Mouse (Mus musculus): Measurements from ENCODE around the gene Nppb. TPM values are rescaled to one million over a fixed set of nuclear protein-coding genes. Genes with fewer than 3 reads are reported as not detected.

The Nppb gene
- polyA plus RNA-seq, 1 experiment from 2014 or later = 0.20 TPM

- WGBS = 60% methylated on average over 17 of the region's 17 CpGs
- Histone ChIP-seq H3K9me3 (ENCODE audit: control insufficient read depth, low read length) (no peaks in the 10 kb centered on the region), H3K9ac (ENCODE audit: low read depth, low read length) (no peak overlapping the region), H3K4me3 (ENCODE audit: low read length) (no peak overlapping the region), H3K27me3 (replicated peaks; ENCODE audit: control insufficient read depth, insufficient read depth, low read length) (no peaks in the 10 kb centered on the region), H3K36me3 (ENCODE audit: control insufficient read depth, insufficient read depth, low read length) (peaks cover 21% of the 10 kb centered on the region), H3K27ac (ENCODE audit: low read depth, low read length) (peak overlapping the region; percentile 26; the same call in 1 of the 2 replicates), H3K4me1 (ENCODE audit: control insufficient read depth, insufficient read depth, low read depth, low read length) (peaks cover 20% of the 10 kb centered on the region), H3K4me2 (ENCODE audit: low read length) (no peak overlapping the region)
- peak; percentile 27; the same call in 1 of the 2 replicates for ATAC-seq
These were observed 15.6 kb downstream of the Nppb start for GRCm38 (mm10) chr4:148001013-148001789.

DNA sequence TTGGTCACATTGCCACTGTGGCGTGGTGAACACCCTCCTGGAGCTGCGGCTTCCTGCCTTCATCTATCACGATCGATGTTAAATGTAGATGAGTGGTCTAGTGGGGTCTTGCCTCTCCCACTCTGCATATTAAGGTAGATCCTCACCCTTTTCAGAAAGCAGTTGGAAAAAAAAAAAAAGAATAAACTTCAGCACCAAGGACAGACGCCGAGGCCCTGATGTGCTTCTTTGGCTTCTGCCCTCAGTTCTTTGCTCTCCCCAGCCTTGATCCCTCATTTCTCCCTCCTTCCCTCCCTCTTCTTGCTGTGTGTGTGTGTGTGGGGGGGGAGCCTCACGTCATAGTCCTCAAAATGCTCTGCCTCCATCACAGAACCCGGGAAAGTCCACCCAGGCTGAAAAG, 16.3 kb downstream of the Nppb start:
- H3K27ac ChIP-seq (ENCODE audit: low read depth, low read length) = no peak overlapping the region
- peak; percentile 22; the same call in 1 of the 2 replicates for ATAC-seq
- H3K36me3 ChIP-seq (ENCODE audit: control insufficient read depth, insufficient read depth, low read length) = peaks cover 27% of the 10 kb centered on the region
- H3K4me1 ChIP-seq (ENCODE audit: control insufficient read depth, insufficient read depth, low read depth, low read length) = peaks cover 20% of the 10 kb centered on the region
- no peak overlapping the region for H3K4me3 ChIP-seq (ENCODE audit: low read length)
- H3K9me3 ChIP-seq (ENCODE audit: control insufficient read depth, low read length) = no peaks in the 10 kb centered on the region
- WGBS = 33% methylated on average over 8 of the region's 8 CpGs
- no peak overlapping the region for H3K4me2 ChIP-seq (ENCODE audit: low read length)
- no peak overlapping the region; the same call in 1 of the 2 replicates for H3K9ac ChIP-seq (ENCODE audit: low read depth, low read length)
- H3K27me3 ChIP-seq (replicated peaks; ENCODE audit: control insufficient read depth, insufficient read depth, low read length) = no peaks in the 10 kb centered on the region

DNA sequence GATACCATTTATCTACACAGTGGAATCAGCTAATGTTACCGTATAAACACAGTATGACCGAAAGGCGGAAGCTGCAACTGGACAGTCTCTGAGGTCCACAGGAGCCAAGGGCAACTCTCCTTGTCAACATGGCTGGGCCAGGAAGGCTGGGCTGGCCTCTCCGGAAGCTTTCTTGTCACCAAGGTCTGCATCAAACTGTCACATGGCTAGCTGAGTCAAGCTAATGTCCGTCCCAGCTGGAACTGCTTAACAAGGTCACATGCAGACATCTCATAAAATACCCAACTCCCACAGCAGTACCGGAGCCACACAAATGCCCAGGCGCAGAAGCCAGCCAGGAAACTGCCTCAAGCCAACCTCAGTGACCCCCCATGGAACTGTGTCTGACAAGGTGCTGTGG, 18.8 kb downstream of the Nppb start:
- no peak overlapping the region for H3K27ac ChIP-seq (ENCODE audit: low read depth, low read length)
- no peak overlapping the region for H3K9ac ChIP-seq (ENCODE audit: low read depth, low read length)
- WGBS = 91% methylated on average over 7 of the region's 7 CpGs
- ATAC-seq = no peak
- H3K4me2 ChIP-seq (ENCODE audit: low read length) = no peak overlapping the region
- peaks cover 51% of the 10 kb centered on the region for H3K36me3 ChIP-seq (ENCODE audit: control insufficient read depth, insufficient read depth, low read length)
- H3K9me3 ChIP-seq (ENCODE audit: control insufficient read depth, low read length) = no peaks in the 10 kb centered on the region
- H3K27me3 ChIP-seq (replicated peaks; ENCODE audit: control insufficient read depth, insufficient read depth, low read length) = no peaks in the 10 kb centered on the region
- H3K4me1 ChIP-seq (ENCODE audit: control insufficient read depth, insufficient read depth, low read depth, low read length) = peaks cover 20% of the 10 kb centered on the region
- H3K4me3 ChIP-seq (ENCODE audit: low read length) = no peak overlapping the region

- Histone ChIP-seq H3K4me2 (ENCODE audit: low read length) (no peak overlapping the region), H3K4me1 (ENCODE audit: control insufficient read depth, insufficient read depth, low read depth, low read length) (no peaks in the 10 kb centered on the region), H3K27ac (ENCODE audit: low read depth, low read length) (no peak overlapping the region), H3K9ac (ENCODE audit: low read depth, low read length) (no peak overlapping the region), H3K36me3 (ENCODE audit: control insufficient read depth, insufficient read depth, low read length) (peaks cover 90% of the 10 kb centered on the region), H3K4me3 (ENCODE audit: low read length) (no peak overlapping the region), H3K27me3 (replicated peaks; ENCODE audit: control insufficient read depth, insufficient read depth, low read length) (no peaks in the 10 kb centered on the region), H3K9me3 (ENCODE audit: control insufficient read depth, low read length) (no peaks in the 10 kb centered on the region)
- 80% methylated on average over 4 of the region's 4 CpGs for WGBS
- 0 out of 2 replicates have a peak, but pooled peaks have one; percentile 28 for ATAC-seq
These were observed 22.8 kb downstream of the Nppb start for GRCm38 (mm10) chr4:148008412-148008811.

DNA sequence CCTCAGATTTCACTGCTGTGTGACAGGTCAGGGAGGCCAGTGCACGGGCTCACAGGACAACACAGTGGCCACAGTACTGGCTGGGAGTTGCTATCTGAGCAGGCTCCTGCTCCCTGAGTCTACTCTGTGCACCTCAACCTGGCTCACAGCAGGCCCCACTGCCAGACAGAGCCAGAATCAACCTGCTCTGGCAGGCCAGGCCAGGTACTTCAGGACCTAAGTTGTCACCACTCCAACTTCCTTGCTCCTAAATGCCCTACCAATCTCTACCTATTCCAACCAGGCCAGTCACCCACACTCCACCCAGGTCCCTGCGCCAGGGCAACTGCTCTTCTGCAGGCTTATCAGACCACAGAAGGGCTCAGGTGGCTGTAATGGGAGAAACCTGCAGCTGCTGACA, 24.1 kb downstream of the Nppb start:
- H3K27me3 ChIP-seq (replicated peaks; ENCODE audit: control insufficient read depth, insufficient read depth, low read length) = no peaks in the 10 kb centered on the region
- H3K9me3 ChIP-seq (ENCODE audit: control insufficient read depth, low read length) = no peaks in the 10 kb centered on the region
- 98% methylated on average over 2 of the region's 2 CpGs for WGBS
- no peak overlapping the region for H3K4me2 ChIP-seq (ENCODE audit: low read length)
- no peak overlapping the region for H3K9ac ChIP-seq (ENCODE audit: low read depth, low read length)
- no peaks in the 10 kb centered on the region for H3K4me1 ChIP-seq (ENCODE audit: control insufficient read depth, insufficient read depth, low read depth, low read length)
- H3K27ac ChIP-seq (ENCODE audit: low read depth, low read length) = no peak overlapping the region
- H3K36me3 ChIP-seq (ENCODE audit: control insufficient read depth, insufficient read depth, low read length) = peaks cover 94% of the 10 kb centered on the region
- H3K4me3 ChIP-seq (ENCODE audit: low read length) = no peak overlapping the region
- ATAC-seq = no peak

DNA sequence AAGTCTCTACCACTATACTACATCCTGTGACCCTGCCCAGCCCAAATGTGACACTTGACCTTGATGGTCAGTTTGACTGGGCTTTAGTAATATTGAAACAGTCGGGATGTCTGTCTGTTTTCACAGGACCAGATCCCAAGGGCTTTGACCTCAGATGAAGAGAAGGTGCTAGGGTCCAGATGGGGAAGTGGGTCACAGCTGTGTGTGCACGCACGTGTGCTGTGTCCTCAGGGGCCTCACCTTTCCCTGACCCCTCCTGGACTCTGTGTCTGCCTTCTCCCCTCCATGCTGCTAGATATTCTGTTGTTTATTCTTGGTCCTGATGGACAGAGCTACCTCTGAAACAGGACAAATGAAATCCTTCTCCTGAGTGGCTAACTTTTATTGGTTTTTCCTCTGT, 25.7 kb downstream of the Nppb start:
- 71% methylated on average over 3 of the region's 3 CpGs for WGBS

DNA sequence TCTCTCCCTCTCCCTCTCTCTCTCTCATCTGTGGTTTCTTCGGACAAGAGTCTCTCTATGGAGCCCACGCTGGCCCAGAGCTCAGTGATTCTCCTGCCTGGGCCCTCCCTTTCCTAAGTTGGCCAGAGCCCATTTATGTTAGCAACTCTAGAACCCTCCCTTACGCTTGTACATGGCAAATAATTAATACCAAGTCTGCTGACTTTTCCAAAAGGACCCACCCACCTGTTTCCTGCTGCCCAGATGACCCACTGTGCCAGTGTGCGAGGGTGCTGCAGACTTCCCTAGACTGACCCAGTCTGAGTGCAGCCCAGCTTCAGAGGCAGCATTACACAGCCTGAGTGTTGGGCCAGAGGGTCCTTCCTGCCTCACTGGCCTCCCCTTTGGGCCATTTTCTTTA, 26.6 kb downstream of the Nppb start:
- no peaks in the 10 kb centered on the region for H3K27me3 ChIP-seq (replicated peaks; ENCODE audit: control insufficient read depth, insufficient read depth, low read length)
- no peaks in the 10 kb centered on the region for H3K9me3 ChIP-seq (ENCODE audit: control insufficient read depth, low read length)
- H3K4me3 ChIP-seq (ENCODE audit: low read length) = no peak overlapping the region
- H3K36me3 ChIP-seq (ENCODE audit: control insufficient read depth, insufficient read depth, low read length) = peaks cover 93% of the 10 kb centered on the region
- no peaks in the 10 kb centered on the region for H3K4me1 ChIP-seq (ENCODE audit: control insufficient read depth, insufficient read depth, low read depth, low read length)
- no peak overlapping the region for H3K9ac ChIP-seq (ENCODE audit: low read depth, low read length)
- no peak for ATAC-seq
- no peak overlapping the region for H3K27ac ChIP-seq (ENCODE audit: low read depth, low read length)
- no peak overlapping the region for H3K4me2 ChIP-seq (ENCODE audit: low read length)
- WGBS = 87% methylated on average over 4 of the region's 4 CpGs

More for the DNA sequence above, 25.7 kb downstream of the Nppb start:
- peaks cover 92% of the 10 kb centered on the region for H3K36me3 ChIP-seq (ENCODE audit: control insufficient read depth, insufficient read depth, low read length)
- H3K9me3 ChIP-seq (ENCODE audit: control insufficient read depth, low read length) = no peaks in the 10 kb centered on the region
- H3K9ac ChIP-seq (ENCODE audit: low read depth, low read length) = no peak overlapping the region
- no peak overlapping the region for H3K4me2 ChIP-seq (ENCODE audit: low read length)
- no peak overlapping the region for H3K27ac ChIP-seq (ENCODE audit: low read depth, low read length)
- H3K4me1 ChIP-seq (ENCODE audit: control insufficient read depth, insufficient read depth, low read depth, low read length) = no peaks in the 10 kb centered on the region
- no peaks in the 10 kb centered on the region for H3K27me3 ChIP-seq (replicated peaks; ENCODE audit: control insufficient read depth, insufficient read depth, low read length)
- no peak overlapping the region for H3K4me3 ChIP-seq (ENCODE audit: low read length)
- ATAC-seq = no peak

GRCm38 (mm10) chr4:148015418-148015817, 29.8 kb downstream of the Nppb start:
- WGBS = 81% methylated on average over 10 of the region's 10 CpGs
- ATAC-seq = no peak
- H3K4me3 ChIP-seq (ENCODE audit: low read length) = no peak overlapping the region
- H3K4me1 ChIP-seq (ENCODE audit: control insufficient read depth, insufficient read depth, low read depth, low read length) = peaks cover 4% of the 10 kb centered on the region; the same call in 1 of the 2 replicates
- no peaks in the 10 kb centered on the region for H3K9me3 ChIP-seq (ENCODE audit: control insufficient read depth, low read length)
- no peaks in the 10 kb centered on the region for H3K27me3 ChIP-seq (replicated peaks; ENCODE audit: control insufficient read depth, insufficient read depth, low read length)
- no peak overlapping the region for H3K4me2 ChIP-seq (ENCODE audit: low read length)
- peaks cover 82% of the 10 kb centered on the region for H3K36me3 ChIP-seq (ENCODE audit: control insufficient read depth, insufficient read depth, low read length)
- H3K9ac ChIP-seq (ENCODE audit: low read depth, low read length) = no peak overlapping the region
- no peak overlapping the region for H3K27ac ChIP-seq (ENCODE audit: low read depth, low read length)

- WGBS = 72% methylated on average over 3 of the region's 3 CpGs
- H3K9me3 ChIP-seq (ENCODE audit: control insufficient read depth, low read length) = no peaks in the 10 kb centered on the region
These were observed 31.4 kb downstream of the Nppb start for GRCm38 (mm10) chr4:148016981-148017380.

More at GRCm38 (mm10) chr4:148016981-148017380, 31.4 kb downstream of the Nppb start:
- Histone ChIP-seq H3K36me3 (ENCODE audit: control insufficient read depth, insufficient read depth, low read length) (peaks cover 76% of the 10 kb centered on the region), H3K27ac (ENCODE audit: low read depth, low read length) (no peak overlapping the region), H3K27me3 (replicated peaks; ENCODE audit: control insufficient read depth, insufficient read depth, low read length) (no peaks in the 10 kb centered on the region), H3K9ac (ENCODE audit: low read depth, low read length) (no peak overlapping the region), H3K4me2 (ENCODE audit: low read length) (no peak overlapping the region), H3K4me3 (ENCODE audit: low read length) (no peak overlapping the region), H3K4me1 (ENCODE audit: control insufficient read depth, insufficient read depth, low read depth, low read length) (peaks cover 4% of the 10 kb centered on the region; the same call in 1 of the 2 replicates)
- ATAC-seq = no peak

Measured in hindbrain, embryonic 16.5 days (tissue).